Comparison of ENCODE assay signal across 8 mouse cellular contexts in the genomic region with DNA sequence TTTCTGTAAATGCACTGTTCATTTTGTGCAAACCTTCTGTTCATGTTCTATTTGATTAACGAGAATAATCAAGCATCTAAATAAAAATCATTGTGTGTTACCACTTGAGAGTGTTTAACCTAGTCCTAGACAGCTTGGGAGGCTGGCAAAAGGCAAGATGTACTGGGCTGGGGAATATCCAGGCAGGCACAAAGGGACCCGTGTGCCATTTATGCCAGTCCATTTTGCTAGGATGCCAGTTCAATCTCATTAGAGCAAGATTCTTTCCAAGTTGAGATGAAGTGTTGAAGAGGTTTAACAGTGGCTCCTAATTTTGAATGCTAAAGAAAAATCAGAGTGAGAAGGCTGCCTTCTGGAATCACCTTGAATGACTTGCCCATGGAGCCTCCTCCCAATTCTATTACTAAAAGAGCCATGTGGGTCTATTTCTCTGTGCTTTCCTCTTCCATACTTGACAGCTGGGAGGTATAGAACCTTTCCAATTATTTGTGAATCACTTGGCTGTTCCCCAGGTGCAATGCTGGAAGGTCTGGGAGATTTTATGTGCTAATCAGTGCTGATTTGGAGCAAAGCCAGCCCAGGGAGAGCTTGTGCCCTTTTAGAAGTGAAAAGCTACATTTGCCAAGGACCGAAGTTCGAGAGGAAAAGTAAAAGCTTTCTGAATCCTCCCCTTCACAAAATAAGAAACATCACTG.
DNase-seq lines count a peak whose midpoint lies in the region; ATAC-seq and TF ChIP-seq lines count a peak whose summit lies in the region.
"Had no signal": no experiment of that assay in that cellular context is flagged by ENCODE, and none has a peak within 500 bp of the region (broad histone marks: within the 10 kb centered on the region; RNA-seq: fewer than 3 reads in every experiment).

No protein-coding gene starts in this region.

- no peak for DNase-seq in lung, embryonic 14.5 days
- DNase-seq in lung, postnatal 25 days (ENCODE audit: low spot score) = no peak
- peak; percentile 56 to 69 for DNase-seq in cerebellum, postnatal 36 days
- DNase-seq in kidney, postnatal 25 days = peak; percentile 40 to 46
- no peak for DNase-seq in heart, adult 8-10 months (ENCODE audit: low spot score)

- no peak overlapping the region for H3K4me3 ChIP-seq in lung, embryonic 14.5 days (ENCODE audit: low read depth, low read length)
- no peak overlapping the region for H3K4me3 ChIP-seq in midbrain, embryonic 16.5 days (ENCODE audit: low read depth, low read length)

- no peaks in the 10 kb centered on the region; the same call in 1 of the 2 replicates for H3K9me3 ChIP-seq in lung, embryonic 14.5 days (ENCODE audit: low read depth, low read length)
- no peaks in the 10 kb centered on the region for H3K9me3 ChIP-seq in midbrain, embryonic 16.5 days (replicated peaks; ENCODE audit: control insufficient read depth, low read length, poor library complexity, severe bottlenecking)

- H3K36me3 ChIP-seq in lung, embryonic 14.5 days (ENCODE audit: insufficient read depth) = no peaks in the 10 kb centered on the region
- no peaks in the 10 kb centered on the region for H3K36me3 ChIP-seq in midbrain, embryonic 16.5 days (ENCODE audit: control insufficient read depth, insufficient read depth, low read length)

- H3K9ac ChIP-seq in lung, embryonic 14.5 days = no peak overlapping the region
- H3K9ac ChIP-seq in midbrain, embryonic 16.5 days (ENCODE audit: low read depth, low read length) = no peak overlapping the region

- H3K27ac ChIP-seq in lung, embryonic 14.5 days (ENCODE audit: low read depth) = no peak overlapping the region
- H3K27ac ChIP-seq in midbrain, embryonic 16.5 days (ENCODE audit: low read length) = peak overlapping the region; percentile 62
- H3K27ac ChIP-seq: macrophage had no signal

- 38% methylated on average over 4 of the region's 4 CpGs for WGBS in lung, embryonic 14.5 days
- WGBS in midbrain, embryonic 16.5 days = 38% methylated on average over 4 of the region's 4 CpGs

- TF ChIP-seq CTCF in lung, embryonic 14.5 days (IDR thresholded peaks at IDR 0.05; ENCODE audit: low read depth) = no peak

- H3K4me2 ChIP-seq in lung, embryonic 14.5 days = no peak overlapping the region
- peak overlapping the region; percentile 23 for H3K4me2 ChIP-seq in midbrain, embryonic 16.5 days (ENCODE audit: low read length)

- peak; percentile 41; the same call in 1 of the 2 replicates for ATAC-seq in lung, embryonic 14.5 days (ENCODE audit: insufficient read depth)
- peak; percentile 79 for ATAC-seq in midbrain, embryonic 16.5 days
- no peak for ATAC-seq in erythroblast, adult 5-6 weeks (replicated peaks; ENCODE audit: low FRiP score, poor library complexity, severe bottlenecking)

- no peaks in the 10 kb centered on the region for H3K27me3 ChIP-seq in lung, embryonic 14.5 days (ENCODE audit: insufficient read depth, low read length)
- H3K27me3 ChIP-seq in midbrain, embryonic 16.5 days (ENCODE audit: control insufficient read depth, insufficient read depth, low read depth, low read length) = no peaks in the 10 kb centered on the region

- H3K4me1 ChIP-seq in lung, embryonic 14.5 days (ENCODE audit: insufficient read depth) = peaks cover 21% of the 10 kb centered on the region
- peaks cover 19% of the 10 kb centered on the region for H3K4me1 ChIP-seq in midbrain, embryonic 16.5 days (ENCODE audit: control insufficient read depth, insufficient read depth, low read length)

Comparison
In these comparisons a context has a peak if more than half of its experiments do, and no peak if none do; other contexts are left out.
1. DNase-seq: peak in cerebellum, postnatal 36 days (2 of 2) and kidney, postnatal 25 days (2 of 2); none in lung, embryonic 14.5 days (single experiment), lung, postnatal 25 days (single experiment) and heart, adult 8-10 months (single experiment).